Mouse (Mus musculus) intestine, embryonic 15.5 days (tissue): Measurements from ENCODE around the gene Gucy1a1. TPM values are rescaled to one million over a fixed set of nuclear protein-coding genes. Genes with fewer than 3 reads are reported as not detected.
"Not testable (repeated sequence)": the region's sequence is repeated elsewhere in the genome, so short reads cannot be mapped to it uniquely, and the experiment has no call there.

Source experiments
- ATAC-seq: fragments of 200-750 bp; cut with Nextera tagmentation; 2 replicates; pipeline ENCODE4 v1.8.0; 2017; ENCODE audit warnings: moderate TSS enrichment, moderate library complexity
- H3K27ac ChIP-seq: fragments of 300-500 bp; sonication (generic); 2 replicates; pipeline ENCODE4 v1.5.1; 2015; ENCODE audit warnings: mild to moderate bottlenecking, inconsistent platforms
- H3K27me3 ChIP-seq: fragments of 300-500 bp; sonication (generic); replicated peaks from 2 replicates; pipeline ENCODE4 v1.6.1; 2015; ENCODE audit warnings: inconsistent platforms
- H3K36me3 ChIP-seq: fragments of 300-500 bp; sonication (generic); 2 replicates; pipeline ENCODE4 v1.6.1; 2015; ENCODE audit warnings: inconsistent platforms
- H3K4me1 ChIP-seq: fragments of 300-500 bp; sonication (generic); replicated peaks from 2 replicates; pipeline ENCODE4 v1.6.1; 2015; ENCODE audit warnings: inconsistent platforms
- H3K4me2 ChIP-seq: fragments of 300-500 bp; sonication (generic); replicated peaks from 2 replicates; pipeline ENCODE4 v1.6.1; 2015; ENCODE audit warnings: mild to moderate bottlenecking, inconsistent platforms
- H3K4me3 ChIP-seq: fragments of 300-500 bp; sonication (generic); replicated peaks from 2 replicates; pipeline ENCODE4 v1.5.1; 2015; ENCODE audit warnings: inconsistent platforms
- H3K9ac ChIP-seq: fragments of 300-500 bp; sonication (generic); 2 replicates; pipeline ENCODE4 v1.6.1; 2015; ENCODE audit warnings: inconsistent platforms
- H3K9me3 ChIP-seq: fragments of 300-500 bp; sonication (generic); 2 replicates; pipeline ENCODE4 v1.6.1; 2016; ENCODE audit warnings: inconsistent platforms
- WGBS: fragments of 180-500 bp; shearing (Covaris S2); methylation state at CpG from one replicate; pipeline ENCODE4 v1.1.7; 2015; 5-methylcytosine and 5-hydroxymethylcytosine counted together
- polyA plus RNA-seq: library from polyadenylated mRNA; unstranded; fragments of >200 nt; fragmentation: Nextera tagmentation; extraction: Ambion mirVana; gene quantifications from 2 replicates; pipeline ENCODE4 v1.2.1, GENCODE M21; 2015

The Gucy1a1 gene
- polyA plus RNA-seq: 43.1 and 46.1 TPM in 2 replicates

GRCm38 (mm10) chr3:82145126-82145901, at the start of gene Gucy1a1:
Gene Gucy1a1 (minus strand): TSS chr3:82145789.
- Histone ChIP-seq H3K4me1 (0 out of 2 replicates have a peak, but pooled peaks cover 7% of the 10 kb centered on the region), H3K27me3 (no peaks in the 10 kb centered on the region), H3K27ac (peak within 1 kb of the TSS; percentile 62), H3K9ac (peak within 1 kb of the TSS; percentile 68), H3K4me3 (peak within 1 kb of the TSS; percentile 55), H3K4me2 (peak within 1 kb of the TSS; percentile 73), H3K9me3 (no peaks in the 10 kb centered on the region), H3K36me3 (no peaks in the 10 kb centered on the region)
- WGBS: under 1% methylated on average over 36 of the region's 36 CpGs
- peak; percentile 92 for ATAC-seq

- Histone ChIP-seq H3K4me2 (no peak overlapping the region), H3K27ac (no peak overlapping the region), H3K9me3 (no peaks in the 10 kb centered on the region), H3K27me3 (no peaks in the 10 kb centered on the region), H3K36me3 (no peaks in the 10 kb centered on the region), H3K9ac (no peak overlapping the region), H3K4me3 (no peak overlapping the region), H3K4me1 (no peaks in the 10 kb centered on the region)
- WGBS: 58% methylated on average over 1 of the region's 1 CpGs
- no peak for ATAC-seq
Measured at GRCm38 (mm10) chr3:82191559-82192245, 46.1 kb upstream of the Gucy1a1 start.

GRCm38 (mm10) chr3:82185626-82186025, 40.0 kb upstream of the Gucy1a1 start:
- H3K4me2 ChIP-seq: no peak overlapping the region
- WGBS: 87% methylated on average over 9 of the region's 9 CpGs
- H3K4me3 ChIP-seq: no peak overlapping the region
- H3K27ac ChIP-seq: no peak overlapping the region
- no peaks in the 10 kb centered on the region for H3K27me3 ChIP-seq
- ATAC-seq: no peak
- H3K36me3 ChIP-seq: no peaks in the 10 kb centered on the region
- H3K4me1 ChIP-seq: no peaks in the 10 kb centered on the region
- no peak overlapping the region for H3K9ac ChIP-seq
- H3K9me3 ChIP-seq: no peaks in the 10 kb centered on the region

- Histone ChIP-seq H3K27me3 (no peaks in the 10 kb centered on the region), H3K4me3 (no peak overlapping the region), H3K9ac (no peak overlapping the region), H3K4me2 (no peak overlapping the region), H3K36me3 (no peaks in the 10 kb centered on the region), H3K9me3 (no peaks in the 10 kb centered on the region), H3K4me1 (no peaks in the 10 kb centered on the region), H3K27ac (no peak overlapping the region)
- no peak for ATAC-seq
Measured at GRCm38 (mm10) chr3:82181500-82181899, 35.9 kb upstream of the Gucy1a1 start.

GRCm38 (mm10) chr3:82180253-82180652, 34.7 kb upstream of the Gucy1a1 start:
- no peak overlapping the region for H3K27ac ChIP-seq
- H3K9me3 ChIP-seq: no peaks in the 10 kb centered on the region
- H3K27me3 ChIP-seq: no peaks in the 10 kb centered on the region
- no peak overlapping the region for H3K9ac ChIP-seq
- no peak for ATAC-seq
- no peaks in the 10 kb centered on the region for H3K36me3 ChIP-seq
- 58% methylated on average over 3 of the region's 3 CpGs for WGBS
- H3K4me2 ChIP-seq: no peak overlapping the region
- H3K4me1 ChIP-seq: no peaks in the 10 kb centered on the region
- no peak overlapping the region for H3K4me3 ChIP-seq

- no peak overlapping the region for H3K4me2 ChIP-seq
- H3K36me3 ChIP-seq: no peaks in the 10 kb centered on the region
- H3K9me3 ChIP-seq: no peaks in the 10 kb centered on the region
- H3K4me3 ChIP-seq: no peak overlapping the region
- H3K27me3 ChIP-seq: no peaks in the 10 kb centered on the region
- H3K27ac ChIP-seq: no peak overlapping the region
- no peak overlapping the region for H3K9ac ChIP-seq
- no peak for ATAC-seq
- WGBS: 58% methylated on average over 1 of the region's 1 CpGs
- no peaks in the 10 kb centered on the region for H3K4me1 ChIP-seq
Measured at GRCm38 (mm10) chr3:82175501-82175900, 29.9 kb upstream of the Gucy1a1 start.

GRCm38 (mm10) chr3:82167064-82167463, 21.5 kb upstream of the Gucy1a1 start:
- H3K4me1 ChIP-seq: no peaks in the 10 kb centered on the region
- H3K4me3 ChIP-seq: no peak overlapping the region
- WGBS: 77% methylated on average over 2 of the region's 2 CpGs
- no peaks in the 10 kb centered on the region for H3K27me3 ChIP-seq
- no peak overlapping the region for H3K27ac ChIP-seq
- no peaks in the 10 kb centered on the region for H3K36me3 ChIP-seq
- no peak overlapping the region for H3K4me2 ChIP-seq
- H3K9me3 ChIP-seq: no peaks in the 10 kb centered on the region
- H3K9ac ChIP-seq: no peak overlapping the region
- ATAC-seq: no peak

GRCm38 (mm10) chr3:82165937-82166336, 20.3 kb upstream of the Gucy1a1 start:
- no peak for ATAC-seq
- no peak overlapping the region for H3K27ac ChIP-seq
- no peaks in the 10 kb centered on the region for H3K9me3 ChIP-seq
- H3K4me1 ChIP-seq: no peaks in the 10 kb centered on the region
- 85% methylated on average over 2 of the region's 2 CpGs for WGBS
- H3K4me2 ChIP-seq: no peak overlapping the region
- H3K36me3 ChIP-seq: no peaks in the 10 kb centered on the region
- no peak overlapping the region for H3K9ac ChIP-seq
- H3K27me3 ChIP-seq: no peaks in the 10 kb centered on the region
- no peak overlapping the region for H3K4me3 ChIP-seq

- H3K4me3 ChIP-seq, H3K36me3 ChIP-seq, H3K27ac ChIP-seq, H3K4me1 ChIP-seq, H3K4me2 ChIP-seq, H3K27me3 ChIP-seq, ATAC-seq, H3K9ac ChIP-seq, H3K9me3 ChIP-seq: not testable (repeated sequence)
- WGBS: 94% methylated on average over 1 of the region's 1 CpGs
Measured at GRCm38 (mm10) chr3:82162992-82163391, 17.4 kb upstream of the Gucy1a1 start.

- H3K27ac ChIP-seq: no peak overlapping the region
- no peaks in the 10 kb centered on the region for H3K9me3 ChIP-seq
- ATAC-seq: no peak
- H3K4me2 ChIP-seq: peak overlapping the region; percentile 73
- H3K9ac ChIP-seq: no peak overlapping the region
- H3K27me3 ChIP-seq: no peaks in the 10 kb centered on the region
- 0 out of 2 replicates have a peak, but pooled peaks cover 7% of the 10 kb centered on the region for H3K4me1 ChIP-seq
- H3K36me3 ChIP-seq: no peaks in the 10 kb centered on the region
- H3K4me3 ChIP-seq: peak overlapping the region; percentile 55; the same call in 1 of the 2 replicates
Measured at GRCm38 (mm10) chr3:82145978-82146377, 389 bp upstream of the Gucy1a1 start.

- ATAC-seq: peak; percentile 41
- H3K9ac ChIP-seq: peak overlapping the region; percentile 68
- no peaks in the 10 kb centered on the region for H3K27me3 ChIP-seq
- 7% methylated on average over 14 of the region's 14 CpGs for WGBS
- peak overlapping the region; percentile 55 for H3K4me3 ChIP-seq
- H3K4me2 ChIP-seq: peak overlapping the region; percentile 73
- H3K9me3 ChIP-seq: no peaks in the 10 kb centered on the region
- 0 out of 2 replicates have a peak, but pooled peaks cover 7% of the 10 kb centered on the region for H3K4me1 ChIP-seq
- H3K27ac ChIP-seq: peak overlapping the region; percentile 62
- no peaks in the 10 kb centered on the region for H3K36me3 ChIP-seq
Measured at GRCm38 (mm10) chr3:82144725-82145125, 864 bp downstream of the Gucy1a1 start.

GRCm38 (mm10) chr3:82140781-82141180, 4.8 kb downstream of the Gucy1a1 start:
- ATAC-seq: no peak
- Histone ChIP-seq H3K27ac (no peak overlapping the region), H3K9me3 (no peaks in the 10 kb centered on the region), H3K4me3 (no peak overlapping the region), H3K9ac (no peak overlapping the region), H3K4me1 (0 out of 2 replicates have a peak, but pooled peaks cover 7% of the 10 kb centered on the region), H3K4me2 (no peak overlapping the region), H3K27me3 (no peaks in the 10 kb centered on the region), H3K36me3 (no peaks in the 10 kb centered on the region)
- WGBS: 64% methylated on average over 5 of the region's 5 CpGs
